In the genomic region with DNA sequence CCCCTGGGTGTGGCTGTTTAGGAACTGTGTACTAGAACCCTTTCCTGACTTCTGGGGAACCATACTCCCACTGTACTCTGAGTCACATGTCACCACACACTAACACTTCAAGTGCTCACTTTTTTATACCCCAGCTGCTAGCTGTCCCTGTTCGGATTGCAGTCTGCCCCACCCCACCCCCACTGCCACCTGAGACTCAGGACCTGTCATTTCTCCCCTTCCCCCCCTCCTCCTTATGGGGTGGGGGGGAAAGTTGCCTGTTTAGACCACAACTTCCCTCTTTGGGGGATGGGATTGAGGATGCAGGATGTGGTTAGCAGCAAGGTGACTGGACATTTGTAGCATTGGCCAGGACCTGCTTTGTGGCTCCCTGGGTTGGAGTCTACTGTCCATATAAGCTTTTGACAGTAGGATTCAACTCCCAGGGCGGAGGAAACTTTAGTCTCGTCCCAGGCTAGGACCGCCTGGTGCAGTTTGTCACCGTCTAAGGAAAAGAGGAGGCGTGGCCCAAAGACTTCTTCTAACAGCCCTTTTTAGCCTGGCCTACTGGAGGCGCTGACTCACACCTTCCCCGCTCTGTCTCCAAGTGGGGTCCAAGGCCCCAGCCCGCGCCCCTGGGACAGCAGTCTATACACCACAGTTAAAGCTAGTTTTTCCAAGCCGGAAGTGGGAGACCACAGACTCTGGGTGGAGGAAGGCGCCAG, we compare ENCODE assay signal across 8 mouse cellular contexts. TPM values are rescaled to one million over a fixed set of nuclear protein-coding genes. Genes with fewer than 3 reads are reported as not detected.
DNase-seq lines count a peak whose midpoint lies in the region; ATAC-seq and TF ChIP-seq lines count a peak whose summit lies in the region.

No protein-coding gene starts in this region.

- no peak for TF ChIP-seq CTCF in forebrain, postnatal 0 days (IDR thresholded peaks at IDR 0.05; ENCODE audit: low read depth)
- TF ChIP-seq CTCF in bone marrow macrophage, adult 2 months (IDR thresholded peaks at IDR 0.05; ENCODE audit: low read depth, low read length) = no peak
- no peak for TF ChIP-seq CTCF in cerebellum, adult 2 months (IDR thresholded peaks at IDR 0.05; ENCODE audit: borderline replicate concordance, insufficient read depth, low read depth, low read length)

- H3K4me3 ChIP-seq in forebrain, postnatal 0 days (ENCODE audit: low read depth, low read length) = no peak overlapping the region
- no peak overlapping the region for H3K4me3 ChIP-seq in forebrain, embryonic 14.5 days (ENCODE audit: low read depth, low read length)
- H3K4me3 ChIP-seq in bone marrow macrophage, adult 2 months (ENCODE audit: insufficient read depth, low read length) = peak overlapping the region; percentile 35
- peak overlapping the region; percentile 27 for H3K4me3 ChIP-seq in limb, embryonic 15.5 days
- no peak overlapping the region for H3K4me3 ChIP-seq in cerebellum, adult 2 months (replicated peaks; ENCODE audit: insufficient read depth, low read depth, low read length)

- no peaks in the 10 kb centered on the region for H3K4me1 ChIP-seq in forebrain, postnatal 0 days (ENCODE audit: insufficient read depth)
- no peaks in the 10 kb centered on the region for H3K4me1 ChIP-seq in forebrain, embryonic 14.5 days (ENCODE audit: control insufficient read depth, insufficient read depth, low read length)
- H3K4me1 ChIP-seq in bone marrow macrophage, adult 2 months (ENCODE audit: control insufficient read depth, insufficient read depth, low read length) = peaks cover 20% of the 10 kb centered on the region
- peaks cover 16% of the 10 kb centered on the region for H3K4me1 ChIP-seq in limb, embryonic 15.5 days
- H3K4me1 ChIP-seq in cerebellum, adult 2 months (ENCODE audit: control insufficient read depth, insufficient read depth, low read length) = peaks cover 3% of the 10 kb centered on the region; the same call in 1 of the 2 replicates

- H3K4me2 ChIP-seq in forebrain, postnatal 0 days (ENCODE audit: low read depth) = peak overlapping the region; percentile 41
- H3K4me2 ChIP-seq in forebrain, embryonic 14.5 days (ENCODE audit: low read length) = no peak overlapping the region
- H3K4me2 ChIP-seq in limb, embryonic 15.5 days = peak overlapping the region; percentile 45

- H3K27ac ChIP-seq in forebrain, postnatal 0 days (ENCODE audit: low read depth, low read length) = no peak overlapping the region
- no peak overlapping the region for H3K27ac ChIP-seq in forebrain, embryonic 14.5 days (ENCODE audit: low read depth, low read length)
- peak overlapping the region; percentile 80 for H3K27ac ChIP-seq in bone marrow macrophage, adult 2 months (ENCODE audit: insufficient read depth, low read depth, low read length)
- peak overlapping the region; percentile 87 for H3K27ac ChIP-seq in limb, embryonic 15.5 days
- no peak overlapping the region for H3K27ac ChIP-seq in cerebellum, adult 2 months (ENCODE audit: insufficient read depth, low read length)

- TF ChIP-seq POLR2A in bone marrow macrophage, adult 2 months (IDR thresholded peaks at IDR 0.05; ENCODE audit: borderline replicate concordance, low read depth, low read length) = no peak
- no peak for TF ChIP-seq POLR2A in cerebellum, adult 2 months (IDR thresholded peaks at IDR 0.05; ENCODE audit: borderline replicate concordance, insufficient read depth, low read length)

- no peaks in the 10 kb centered on the region for H3K27me3 ChIP-seq in forebrain, postnatal 0 days (ENCODE audit: insufficient read depth, low read length)
- no peaks in the 10 kb centered on the region for H3K27me3 ChIP-seq in forebrain, embryonic 14.5 days (replicated peaks; ENCODE audit: control insufficient read depth, insufficient read depth, low read length)
- no peaks in the 10 kb centered on the region for H3K27me3 ChIP-seq in limb, embryonic 15.5 days
- H3K27me3 ChIP-seq in splenic B cell, adult 2 months (ENCODE audit: control insufficient read depth, insufficient read depth, low read length, poor library complexity, severe bottlenecking) = no peaks in the 10 kb centered on the region
- no peaks in the 10 kb centered on the region for H3K27me3 ChIP-seq in cerebellum, adult 2 months (ENCODE audit: control insufficient read depth, insufficient read depth, low read length)

- no peak for ATAC-seq in forebrain, postnatal 0 days
- ATAC-seq in forebrain, embryonic 14.5 days = no peak
- ATAC-seq in limb, embryonic 15.5 days (ENCODE audit: insufficient number of reproducible peaks, low FRiP score, low TSS enrichment, low read depth) = peak; percentile 25; the same call in 1 of the 2 replicates

- H3K9ac ChIP-seq in forebrain, postnatal 0 days = no peak overlapping the region
- no peak overlapping the region for H3K9ac ChIP-seq in forebrain, embryonic 14.5 days (ENCODE audit: low read length)
- no peak overlapping the region for H3K9ac ChIP-seq in limb, embryonic 15.5 days

- 48% methylated on average over 12 of the region's 12 CpGs for WGBS in forebrain, postnatal 0 days
- 51% methylated on average over 12 of the region's 12 CpGs for WGBS in forebrain, embryonic 14.5 days
- WGBS in limb, embryonic 15.5 days = 29% methylated on average over 12 of the region's 12 CpGs
- 76% methylated on average over 12 of the region's 12 CpGs for whole genome bisulfite sequencing in cerebellum, adult 2 months

- no peak for DNase-seq in forebrain, postnatal 0 days
- DNase-seq in forebrain, embryonic 14.5 days (ENCODE audit: low spot score) = no peak
- peak; percentile 61 for DNase-seq in 3T3-L1 (ENCODE audit: low read depth, low spot score)
- DNase-seq in splenic B cell, adult 2 months (ENCODE audit: low read depth, low spot score) = peak; percentile 72
- DNase-seq in cerebellum, adult 2 months = no peak
- DNase-seq in gastrocnemius, adult 8-10 months (ENCODE audit: low spot score in 2 of 2) = no peak

- H3K9me3 ChIP-seq in forebrain, postnatal 0 days (ENCODE audit: low read length) = no peaks in the 10 kb centered on the region
- H3K9me3 ChIP-seq in forebrain, embryonic 14.5 days (replicated peaks; ENCODE audit: control insufficient read depth, low read length) = no peaks in the 10 kb centered on the region
- no peaks in the 10 kb centered on the region for H3K9me3 ChIP-seq in limb, embryonic 15.5 days

- no peaks in the 10 kb centered on the region for H3K36me3 ChIP-seq in forebrain, postnatal 0 days (ENCODE audit: insufficient read depth)
- peaks cover 1% of the 10 kb centered on the region; the same call in 1 of the 2 replicates for H3K36me3 ChIP-seq in forebrain, embryonic 14.5 days (ENCODE audit: control insufficient read depth, insufficient read depth, low read length)
- H3K36me3 ChIP-seq in limb, embryonic 15.5 days = no peaks in the 10 kb centered on the region
- no peaks in the 10 kb centered on the region for H3K36me3 ChIP-seq in splenic B cell, adult 2 months (ENCODE audit: control insufficient read depth, insufficient read depth, low read length, poor library complexity, severe bottlenecking)

RNA-seq across cellular contexts. Expression of a gene that starts 2.5 kb away (rescaled TPM):
- 15.7 and 24.3 TPM in 2 replicates for total RNA-seq in forebrain, postnatal 0 days (2014; rRNA removed)
- polyA plus RNA-seq in forebrain, postnatal 0 days (2015; fragmentation: Nextera tagmentation; extraction: Ambion mirVana) = 37.3 and 38.3 TPM in 2 replicates
- polyA plus RNA-seq in forebrain, embryonic 14.5 days (2014; fragmentation: Nextera tagmentation; extraction: Ambion mirVana) = 38.4 and 51.5 TPM in 2 replicates
- polyA plus RNA-seq in bone marrow macrophage, adult 2 months (2012; ENCODE audit: insufficient read depth, insufficient read length, missing spikeins) = 448 and 491 TPM in 2 replicates
- polyA plus RNA-seq in limb, embryonic 15.5 days (2015; fragmentation: Nextera tagmentation; extraction: Ambion mirVana) = 205 and 217 TPM in 2 replicates
- polyA plus RNA-seq in cerebellum, adult 2 months (2012; rRNA removed) = 5.2 and 6.5 TPM in 2 replicates
- total RNA-seq in gastrocnemius, adult 8-10 months (2022) = 10 to 100 TPM; 29.6 to 34.3 (median 33.3) TPM

RNA-seq across cellular contexts. Expression of a gene that starts 7.3 kb away (rescaled TPM):
- 0.15 TPM in 1 of 2 replicates, not detected in the other for total RNA-seq in forebrain, postnatal 0 days (2014; rRNA removed)
- polyA plus RNA-seq in forebrain, postnatal 0 days (2015; fragmentation: Nextera tagmentation; extraction: Ambion mirVana) = 0.21 and 0.22 TPM in 2 replicates
- polyA plus RNA-seq in forebrain, embryonic 14.5 days (2014; fragmentation: Nextera tagmentation; extraction: Ambion mirVana) = 0.13 TPM in 1 of 2 replicates, not detected in the other
- not detected in 2 replicates for polyA plus RNA-seq in bone marrow macrophage, adult 2 months (2012; ENCODE audit: insufficient read depth, insufficient read length, missing spikeins)
- 0.47 and 1.1 TPM in 2 replicates for polyA plus RNA-seq in limb, embryonic 15.5 days (2015; fragmentation: Nextera tagmentation; extraction: Ambion mirVana)
- polyA plus RNA-seq in cerebellum, adult 2 months (2012; rRNA removed) = 2.2 and 2.6 TPM in 2 replicates
- total RNA-seq in gastrocnemius, adult 8-10 months (2022) = 10 to 100 TPM; 21.4 to 25.1 (median 22.7) TPM

RNA-seq across cellular contexts. Expression of a gene that starts 16.7 kb away (rescaled TPM):
- total RNA-seq in forebrain, postnatal 0 days (2014; rRNA removed) = 1.2 TPM in 2 replicates
- 1.0 and 1.5 TPM in 2 replicates for polyA plus RNA-seq in forebrain, postnatal 0 days (2015; fragmentation: Nextera tagmentation; extraction: Ambion mirVana)
- 0.94 and 1.6 TPM in 2 replicates for polyA plus RNA-seq in forebrain, embryonic 14.5 days (2014; fragmentation: Nextera tagmentation; extraction: Ambion mirVana)
- 9.3 and 10.0 TPM in 2 replicates for polyA plus RNA-seq in bone marrow macrophage, adult 2 months (2012; ENCODE audit: insufficient read depth, insufficient read length, missing spikeins)
- polyA plus RNA-seq in limb, embryonic 15.5 days (2015; fragmentation: Nextera tagmentation; extraction: Ambion mirVana) = 17.7 and 18.1 TPM in 2 replicates
- 1.7 and 2.1 TPM in 2 replicates for polyA plus RNA-seq in cerebellum, adult 2 months (2012; rRNA removed)
- total RNA-seq in gastrocnemius, adult 8-10 months (2022) = 10 to 100 TPM; 13.4 to 22.6 (median 17.0) TPM

RNA-seq across cellular contexts. Expression of a gene that starts 23.2 kb away (rescaled TPM):
- total RNA-seq in forebrain, postnatal 0 days (2014; rRNA removed) = 15.9 and 21.0 TPM in 2 replicates
- polyA plus RNA-seq in forebrain, postnatal 0 days (2015; fragmentation: Nextera tagmentation; extraction: Ambion mirVana) = 36.4 and 41.2 TPM in 2 replicates
- 56.2 and 57.4 TPM in 2 replicates for polyA plus RNA-seq in forebrain, embryonic 14.5 days (2014; fragmentation: Nextera tagmentation; extraction: Ambion mirVana)
- polyA plus RNA-seq in bone marrow macrophage, adult 2 months (2012; ENCODE audit: insufficient read depth, insufficient read length, missing spikeins) = 27.2 and 28.7 TPM in 2 replicates
- 36.6 and 40.3 TPM in 2 replicates for polyA plus RNA-seq in limb, embryonic 15.5 days (2015; fragmentation: Nextera tagmentation; extraction: Ambion mirVana)
- polyA plus RNA-seq in cerebellum, adult 2 months (2012; rRNA removed) = 30.5 and 33.1 TPM in 2 replicates
- total RNA-seq in gastrocnemius, adult 8-10 months (2022) = 10 to 100 TPM; 12.4 to 13.2 (median 12.7) TPM

RNA-seq across cellular contexts. Expression of a gene that starts 35.5 kb away (rescaled TPM):
- total RNA-seq in forebrain, postnatal 0 days (2014; rRNA removed) = 321 and 330 TPM in 2 replicates
- 190 and 242 TPM in 2 replicates for polyA plus RNA-seq in forebrain, postnatal 0 days (2015; fragmentation: Nextera tagmentation; extraction: Ambion mirVana)
- polyA plus RNA-seq in forebrain, embryonic 14.5 days (2014; fragmentation: Nextera tagmentation; extraction: Ambion mirVana) = 69.2 and 96.1 TPM in 2 replicates
- 4.2 and 7.1 TPM in 2 replicates for polyA plus RNA-seq in bone marrow macrophage, adult 2 months (2012; ENCODE audit: insufficient read depth, insufficient read length, missing spikeins)
- polyA plus RNA-seq in limb, embryonic 15.5 days (2015; fragmentation: Nextera tagmentation; extraction: Ambion mirVana) = 1.4 and 1.7 TPM in 2 replicates
- 945 and 955 TPM in 2 replicates for polyA plus RNA-seq in cerebellum, adult 2 months (2012; rRNA removed)
- total RNA-seq in gastrocnemius, adult 8-10 months (2022) = 1 to 10 TPM in 3 of 4 experiments, under 1 TPM in 1; 0.73 to 4.3 (median 2.2) TPM

Comparison
In these comparisons a context has a peak if more than half of its experiments do, and no peak if none do; other contexts are left out.
1. DNase-seq: peak in 3T3-L1 (single experiment) and splenic B cell, adult 2 months (single experiment); none in forebrain, postnatal 0 days (single experiment), forebrain, embryonic 14.5 days (single experiment), cerebellum, adult 2 months (0 of 2) and gastrocnemius, adult 8-10 months (0 of 2).
2. H3K27ac ChIP-seq: peak in bone marrow macrophage, adult 2 months (single experiment) and limb, embryonic 15.5 days (single experiment); none in forebrain, postnatal 0 days (single experiment), forebrain, embryonic 14.5 days (single experiment) and cerebellum, adult 2 months (single experiment).
3. H3K4me3 ChIP-seq: peak in bone marrow macrophage, adult 2 months (single experiment) and limb, embryonic 15.5 days (single experiment); none in forebrain, postnatal 0 days (single experiment), forebrain, embryonic 14.5 days (single experiment) and cerebellum, adult 2 months (single experiment).